Mouse (Mus musculus) embryonic facial prominence, embryonic 10.5 days (tissue): Measurements from ENCODE around the gene Ifit1bl2. TPM values are rescaled to one million over a fixed set of nuclear protein-coding genes. Genes with fewer than 3 reads are reported as not detected.
"Not testable (repeated sequence)": the region's sequence is repeated elsewhere in the genome, so short reads cannot be mapped to it uniquely, and the experiment has no call there.

Experiments
- DNase-seq: peaks from one replicate; pipeline ENCODE4 v3.0.0-alpha.2; 2017; ENCODE audit warnings: low spot score
- H3K27ac ChIP-seq: fragments of 300-500 bp; sonication (generic); replicated peaks from 2 replicates; pipeline ENCODE4 v1.5.1; 2016; ENCODE audit warnings: mild to moderate bottlenecking
- H3K27me3 ChIP-seq: fragments of 300-500 bp; sonication (generic); replicated peaks from 2 replicates; pipeline ENCODE4 v1.6.1; 2016; ENCODE audit warnings: low read depth, mild to moderate bottlenecking; ENCODE audit not compliant: poor library complexity, severe bottlenecking
- H3K36me3 ChIP-seq: fragments of 300-500 bp; sonication (generic); replicated peaks from 2 replicates; pipeline ENCODE4 v1.6.1; 2016; ENCODE audit warnings: mild to moderate bottlenecking, moderate library complexity
- H3K4me1 ChIP-seq: fragments of 300-500 bp; sonication (generic); 2 replicates; pipeline ENCODE4 v1.6.1; 2016
- H3K4me3 ChIP-seq: fragments of 300-500 bp; sonication (generic); 2 replicates; pipeline ENCODE4 v1.5.1; 2016; ENCODE audit warnings: mild to moderate bottlenecking, moderate library complexity
- H3K9me3 ChIP-seq: fragments of 300-500 bp; sonication (generic); 2 replicates; pipeline ENCODE4 v1.6.1; 2016; ENCODE audit warnings: mild to moderate bottlenecking
- WGBS: fragments of 180-500 bp; shearing (Covaris S2); methylation state at CpG from one replicate; pipeline ENCODE4 v1.1.7; 2016; 5-methylcytosine and 5-hydroxymethylcytosine counted together
- polyA plus RNA-seq: library from polyadenylated mRNA; unstranded; fragments of >200 nt; fragmentation: Nextera tagmentation; extraction: Ambion mirVana; gene quantifications from 2 replicates; pipeline ENCODE4 v1.2.1, GENCODE M21; 2016

Ifit1bl2 gene
- polyA plus RNA-seq: 0.05 TPM in 1 of 2 replicates, not detected in the other

GRCm38 (mm10) chr19:34640623-34641022, at the start of gene Ifit1bl2, which contains the start of gene Ifit1:
Gene Ifit1bl2, minus strand, starts transcription at chr19:34640743.
Gene Ifit1, plus strand, starts transcription at chr19:34640871.
- Histone ChIP-seq H3K36me3 (no peaks in the 10 kb centered on the region), H3K27ac (no peak within 1 kb of the TSS), H3K4me3 (no peak within 1 kb of the TSS), H3K27me3 (no peaks in the 10 kb centered on the region), H3K4me1 (peaks cover 6% of the 10 kb centered on the region; the same call in 1 of the 2 replicates), H3K9me3 (no peaks in the 10 kb centered on the region)
- 60% methylated on average over 4 of the region's 4 CpGs for WGBS
- DNase-seq: no peak

- no peaks in the 10 kb centered on the region for H3K4me1 ChIP-seq
- H3K36me3 ChIP-seq: no peaks in the 10 kb centered on the region
- no peaks in the 10 kb centered on the region for H3K9me3 ChIP-seq
- 93% methylated on average over 1 of the region's 1 CpGs for WGBS
- DNase-seq: no peak
- no peaks in the 10 kb centered on the region for H3K27me3 ChIP-seq
- H3K27ac ChIP-seq: no peak overlapping the region
- no peak overlapping the region for H3K4me3 ChIP-seq
Observed at GRCm38 (mm10) chr19:34685530-34685929, 45.0 kb upstream of the Ifit1bl2 start.

- H3K4me1 ChIP-seq: no peaks in the 10 kb centered on the region
- H3K36me3 ChIP-seq: no peaks in the 10 kb centered on the region
- 62% methylated on average over 1 of the region's 1 CpGs for WGBS
- no peaks in the 10 kb centered on the region for H3K27me3 ChIP-seq
- no peak overlapping the region for H3K4me3 ChIP-seq
- no peaks in the 10 kb centered on the region for H3K9me3 ChIP-seq
- DNase-seq: peak; percentile 28
- H3K27ac ChIP-seq: no peak overlapping the region
Observed at GRCm38 (mm10) chr19:34684857-34685256, 44.3 kb upstream of the Ifit1bl2 start.

- H3K9me3 ChIP-seq: no peaks in the 10 kb centered on the region
- no peaks in the 10 kb centered on the region for H3K36me3 ChIP-seq
- DNase-seq: no peak
- no peaks in the 10 kb centered on the region for H3K27me3 ChIP-seq
- H3K4me3 ChIP-seq: no peak overlapping the region
- no peaks in the 10 kb centered on the region for H3K4me1 ChIP-seq
- 91% methylated on average over 4 of the region's 4 CpGs for WGBS
- no peak overlapping the region for H3K27ac ChIP-seq
Observed at GRCm38 (mm10) chr19:34678428-34678827, 37.9 kb upstream of the Ifit1bl2 start.

- no peak for DNase-seq
- Histone ChIP-seq H3K4me3 (no peak overlapping the region), H3K9me3 (no peaks in the 10 kb centered on the region), H3K27ac (no peak overlapping the region), H3K27me3 (no peaks in the 10 kb centered on the region), H3K36me3 (no peaks in the 10 kb centered on the region), H3K4me1 (no peaks in the 10 kb centered on the region)
- WGBS: 73% methylated on average over 7 of the region's 7 CpGs
Observed at GRCm38 (mm10) chr19:34673476-34673875, 32.9 kb upstream of the Ifit1bl2 start.

- peak; percentile 66 for DNase-seq
- Histone ChIP-seq H3K4me3 (no peak overlapping the region), H3K27ac (no peak overlapping the region), H3K4me1 (0 out of 2 replicates have a peak, but pooled peaks cover 6% of the 10 kb centered on the region), H3K27me3 (no peaks in the 10 kb centered on the region), H3K36me3 (no peaks in the 10 kb centered on the region), H3K9me3 (no peaks in the 10 kb centered on the region)
- WGBS: 1% methylated on average over 5 of the region's 5 CpGs
Observed at GRCm38 (mm10) chr19:34666127-34666526, 25.6 kb upstream of the Ifit1bl2 start.

GRCm38 (mm10) chr19:34662740-34663139, 22.2 kb upstream of the Ifit1bl2 start:
- no peaks in the 10 kb centered on the region for H3K27me3 ChIP-seq
- H3K36me3 ChIP-seq: no peaks in the 10 kb centered on the region
- no peak overlapping the region for H3K4me3 ChIP-seq
- DNase-seq: no peak
- WGBS: 53% methylated on average over 5 of the region's 5 CpGs
- H3K9me3 ChIP-seq: no peaks in the 10 kb centered on the region
- 0 out of 2 replicates have a peak, but pooled peaks cover 6% of the 10 kb centered on the region for H3K4me1 ChIP-seq
- H3K27ac ChIP-seq: no peak overlapping the region

GRCm38 (mm10) chr19:34662067-34662507, 21.5 kb upstream of the Ifit1bl2 start:
- 0 out of 2 replicates have a peak, but pooled peaks cover 6% of the 10 kb centered on the region for H3K4me1 ChIP-seq
- DNase-seq: peak; percentile 77
- peak overlapping the region; percentile 52 for H3K4me3 ChIP-seq
- H3K27ac ChIP-seq: no peak overlapping the region; the same call in 1 of the 2 replicates
- 13% methylated on average over 13 of the region's 13 CpGs for WGBS
- no peaks in the 10 kb centered on the region for H3K27me3 ChIP-seq
- H3K9me3 ChIP-seq: no peaks in the 10 kb centered on the region
- no peaks in the 10 kb centered on the region for H3K36me3 ChIP-seq

GRCm38 (mm10) chr19:34656511-34657298, 16.2 kb upstream of the Ifit1bl2 start:
- Histone ChIP-seq H3K9me3 (no peaks in the 10 kb centered on the region), H3K4me3 (no peak overlapping the region), H3K4me1 (no peaks in the 10 kb centered on the region), H3K36me3 (no peaks in the 10 kb centered on the region), H3K27ac (no peak overlapping the region), H3K27me3 (no peaks in the 10 kb centered on the region)
- WGBS: 21% methylated on average over 2 of the region's 2 CpGs
- no peak for DNase-seq

GRCm38 (mm10) chr19:34655227-34655805, 14.8 kb upstream of the Ifit1bl2 start:
- no peak for DNase-seq
- no peaks in the 10 kb centered on the region for H3K9me3 ChIP-seq
- no peaks in the 10 kb centered on the region for H3K36me3 ChIP-seq
- WGBS: 84% methylated on average over 10 of the region's 10 CpGs
- H3K27ac ChIP-seq: no peak overlapping the region
- H3K4me1 ChIP-seq: no peaks in the 10 kb centered on the region
- H3K4me3 ChIP-seq: no peak overlapping the region
- H3K27me3 ChIP-seq: no peaks in the 10 kb centered on the region

GRCm38 (mm10) chr19:34650997-34651396, 10.5 kb upstream of the Ifit1bl2 start:
- H3K27me3 ChIP-seq: no peaks in the 10 kb centered on the region
- WGBS: 92% methylated on average over 6 of the region's 6 CpGs
- no peak for DNase-seq

GRCm38 (mm10) chr19:34650276-34650675, 9.7 kb upstream of the Ifit1bl2 start:
- Histone ChIP-seq H3K36me3 (no peaks in the 10 kb centered on the region), H3K27me3 (no peaks in the 10 kb centered on the region), H3K4me1 (no peaks in the 10 kb centered on the region), H3K9me3 (no peaks in the 10 kb centered on the region), H3K27ac (no peak overlapping the region), H3K4me3 (no peak overlapping the region)
- WGBS: 92% methylated on average over 3 of the region's 3 CpGs
- DNase-seq: no peak

More at GRCm38 (mm10) chr19:34650997-34651396, 10.5 kb upstream of the Ifit1bl2 start:
- Histone ChIP-seq H3K36me3 (no peaks in the 10 kb centered on the region), H3K27ac (no peak overlapping the region), H3K4me3 (no peak overlapping the region), H3K4me1 (no peaks in the 10 kb centered on the region), H3K9me3 (no peaks in the 10 kb centered on the region)

- DNase-seq, H3K4me1 ChIP-seq, H3K27ac ChIP-seq, H3K4me3 ChIP-seq, H3K36me3 ChIP-seq, H3K9me3 ChIP-seq, H3K27me3 ChIP-seq: not testable (repeated sequence)
- WGBS: 92% methylated on average over 8 of the region's 8 CpGs
Observed at GRCm38 (mm10) chr19:34647630-34648029, 7.1 kb upstream of the Ifit1bl2 start.
